Mouse (Mus musculus) erythroblast, embryonic 14.5 days (primary cell): ENCODE measurements around the gene Lgals3bp.

Experiments used
- GATA1 ChIP-seq: IDR thresholded peaks from 2 replicates; pipeline ENCODE4 v1.6.1; 2012; ENCODE audit warnings: low read length, inconsistent platforms, mixed read lengths
- TAL1 ChIP-seq: IDR thresholded peaks from 3 replicates; pipeline ENCODE4 v1.6.1; 2012; ENCODE audit warnings: low read length, inconsistent platforms, mixed read lengths

- no peak for TF ChIP-seq GATA1
- TF ChIP-seq TAL1: no peak
Measured at GRCm38 (mm10) chr11:118355640-118356039, 46.3 kb downstream of the Lgals3bp start, which contains the start of gene Timp2.
